Mouse (Mus musculus): ENCODE results near the gene Hsf4.

Hsf4 gene

DNA sequence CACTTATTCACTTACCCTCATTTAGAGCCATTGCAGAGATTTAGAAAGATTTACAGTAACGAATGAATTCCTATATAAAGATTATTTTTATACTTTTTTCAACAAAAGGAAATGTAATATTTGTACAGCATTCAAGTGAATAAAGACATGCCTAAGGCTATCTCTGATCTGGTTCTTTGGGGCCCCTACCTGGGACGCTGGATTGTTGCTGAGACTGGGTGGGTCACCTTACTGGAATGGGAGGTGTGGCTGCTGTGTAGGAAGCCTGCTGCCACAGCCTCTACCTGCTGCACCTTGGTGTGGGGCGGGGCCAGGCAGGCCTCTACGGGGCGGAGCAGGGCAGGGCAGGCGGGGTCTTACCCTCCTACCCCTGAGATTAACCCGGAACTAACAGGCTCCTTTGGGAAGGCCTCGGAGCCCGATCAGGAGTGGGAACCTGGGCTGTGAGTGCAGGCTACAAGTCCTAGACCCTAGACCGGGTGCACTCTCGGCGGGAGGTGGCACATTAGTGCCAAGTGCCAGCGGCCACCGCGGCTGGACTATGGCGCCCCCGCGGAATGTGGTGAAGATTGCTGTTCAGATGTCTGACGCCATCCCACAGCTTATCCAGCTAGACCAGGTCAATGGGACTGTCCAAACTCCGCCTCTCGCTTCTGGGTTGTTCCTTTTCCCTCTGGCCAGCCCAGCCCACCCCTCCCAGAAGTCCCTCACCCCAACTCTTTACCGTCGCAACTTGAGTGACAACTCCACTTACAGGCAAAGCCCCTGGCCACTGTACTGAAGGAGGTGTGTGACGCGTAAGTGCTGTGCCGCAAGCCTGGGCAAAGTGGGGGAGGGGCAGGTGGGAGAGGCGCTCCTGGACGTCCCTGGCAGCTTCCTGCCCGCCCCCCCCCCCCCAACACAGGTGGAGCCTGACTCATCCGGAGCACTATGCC lies 35.9 kb downstream of the Hsf4 start, which contains the start of gene Elmo3:
Gene Elmo3, plus strand, starts transcription at position 391 of the 935 bp plus-strand sequence.
- no peak for DNase-seq (ENCODE audit: low spot score)

DNA sequence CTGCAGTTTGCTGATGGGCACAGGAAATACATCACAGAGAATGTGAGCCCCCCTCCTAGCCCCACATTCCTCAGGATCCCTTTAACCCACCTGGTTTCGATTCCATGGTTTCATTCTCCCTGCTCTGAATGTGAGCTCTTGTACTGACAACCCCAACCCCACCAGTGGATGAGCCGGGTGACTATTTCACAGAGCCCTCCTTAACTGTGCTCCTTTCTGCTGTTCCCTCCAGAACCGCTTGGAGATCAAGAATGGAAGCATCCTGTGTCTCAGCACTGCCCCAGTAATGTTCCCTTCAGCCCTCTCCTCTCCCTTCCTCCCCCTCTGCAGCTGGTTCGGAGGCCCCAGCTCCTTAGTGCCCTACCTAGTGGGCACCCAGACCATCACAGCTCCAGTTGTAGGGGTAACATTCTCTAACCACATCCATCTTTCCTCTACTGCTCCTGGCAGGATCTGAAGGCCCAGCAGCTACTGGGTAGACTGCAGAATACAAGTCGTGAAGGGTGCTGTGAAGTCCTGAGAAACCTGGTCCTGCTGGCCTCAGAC lies 36.6 kb downstream of the Hsf4 start:
- DNase-seq (ENCODE audit: low spot score) = no peak

DNA sequence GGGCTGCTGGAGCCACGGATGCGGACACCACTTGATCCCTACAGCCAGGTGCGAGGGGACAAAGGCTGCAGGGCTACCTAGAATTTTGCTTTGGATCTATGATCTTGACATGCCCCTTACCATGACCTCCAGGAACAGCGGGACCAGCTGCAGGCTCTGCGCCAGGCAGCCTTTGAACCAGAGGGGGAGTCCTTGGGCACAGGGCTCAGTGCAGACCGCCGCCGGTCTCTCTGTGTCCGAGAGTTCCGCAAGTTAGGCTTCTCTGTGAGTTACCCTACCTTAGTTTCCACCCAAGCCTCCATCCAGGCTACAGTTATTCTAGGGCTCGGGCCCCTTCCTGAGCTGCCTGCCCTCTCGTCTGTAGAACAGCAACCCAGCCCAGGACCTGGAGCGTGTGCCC lies 38.1 kb downstream of the Hsf4 start:
- DNase-seq (ENCODE audit: low spot score) = no peak

DNA sequence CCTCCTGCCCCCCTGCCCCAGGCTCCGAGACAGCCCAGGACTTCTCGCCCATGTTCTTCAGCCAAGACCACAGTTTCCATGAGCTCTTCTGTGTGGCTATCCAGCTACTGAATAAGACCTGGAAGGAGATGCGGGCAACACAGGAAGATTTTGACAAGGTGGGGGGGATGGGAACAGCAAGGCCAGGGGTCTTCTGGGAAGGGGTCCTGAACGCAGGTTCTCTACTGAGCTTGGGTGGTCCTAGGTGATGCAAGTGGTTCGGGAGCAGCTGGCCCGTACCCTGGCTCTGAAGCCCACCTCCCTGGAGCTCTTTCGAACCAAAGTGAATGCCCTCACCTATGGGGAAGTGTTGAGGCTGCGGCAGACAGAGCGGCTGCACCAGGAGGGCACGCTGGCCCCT lies 38.8 kb downstream of the Hsf4 start:
- DNase-seq (ENCODE audit: low spot score) = no peak

DNA sequence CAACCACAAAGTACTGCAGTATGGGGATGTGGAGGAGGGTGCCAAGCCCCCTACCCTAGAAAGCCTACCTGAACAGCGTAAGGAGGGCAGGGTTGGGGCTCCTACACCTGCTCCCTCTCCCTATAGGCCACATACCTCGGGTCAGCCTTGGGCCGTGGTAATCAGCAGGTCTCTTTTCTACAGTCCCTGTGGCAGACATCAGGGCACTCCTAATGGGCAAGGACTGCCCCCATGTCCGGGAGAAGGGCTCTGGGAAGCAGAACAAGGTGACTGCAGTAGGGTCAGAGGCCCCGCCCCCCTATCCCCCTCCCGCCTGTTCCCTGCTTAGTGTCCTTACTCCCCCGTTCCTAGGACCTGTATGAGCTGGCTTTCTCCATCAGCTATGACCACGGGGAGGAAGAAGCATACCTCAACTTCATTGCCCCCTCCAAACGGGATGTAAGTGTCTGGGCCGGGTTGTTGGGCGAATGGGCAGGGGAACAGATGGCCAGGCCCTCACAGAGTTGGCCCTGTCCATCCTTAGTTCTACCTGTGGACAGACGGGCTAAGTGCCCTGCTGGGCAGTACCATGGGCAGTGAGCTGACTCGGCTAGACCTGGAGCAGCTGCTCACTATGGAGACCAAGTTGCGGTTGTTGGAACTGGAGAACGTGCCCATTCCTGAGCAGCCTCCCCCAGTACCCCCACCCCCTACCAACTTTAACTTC lies 39.7 kb downstream of the Hsf4 start:
- DNase-seq (ENCODE audit: low spot score) = no peak

DNA sequence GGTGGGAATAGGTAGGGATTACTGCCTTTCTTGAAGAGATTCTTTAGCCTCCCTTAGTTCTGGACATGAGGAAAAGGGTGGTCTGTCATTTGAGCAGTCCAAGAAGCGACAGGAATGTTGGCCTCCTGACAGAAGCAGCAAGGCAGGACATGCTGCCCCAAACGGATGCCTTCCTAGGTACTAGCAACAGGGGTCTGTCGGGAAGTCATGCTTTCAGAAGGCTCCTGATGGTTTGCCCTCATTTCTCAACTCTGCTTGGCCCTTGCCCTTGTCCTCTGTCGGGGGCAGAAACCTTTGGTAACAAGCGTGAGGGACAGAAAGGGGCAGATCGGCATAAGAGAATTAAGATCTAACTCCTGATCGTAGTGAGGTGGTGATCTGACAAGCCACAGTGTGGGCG lies 40.5 kb downstream of the Hsf4 start:
- no peak for DNase-seq (ENCODE audit: low spot score)

DNA sequence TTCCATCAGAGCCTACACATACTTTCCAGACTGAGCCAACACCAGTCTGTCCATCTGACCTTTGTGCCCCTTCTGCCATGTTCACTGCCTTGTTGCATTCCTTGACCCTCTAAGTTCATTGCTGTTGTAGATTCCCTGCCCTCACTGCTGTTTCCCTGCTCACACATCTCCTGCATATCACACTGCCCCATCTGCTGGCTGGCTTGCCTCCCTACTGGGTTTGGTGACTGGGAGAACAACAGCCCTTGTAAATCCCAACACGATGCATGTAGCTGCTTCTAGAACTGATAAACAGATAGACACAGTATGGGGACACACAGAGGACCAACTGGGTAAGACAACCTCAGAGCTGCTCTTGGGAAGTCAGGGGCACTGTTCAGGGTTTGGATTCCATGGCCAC lies 42.1 kb downstream of the Hsf4 start:
- DNase-seq (ENCODE audit: low spot score) = no peak

DNA sequence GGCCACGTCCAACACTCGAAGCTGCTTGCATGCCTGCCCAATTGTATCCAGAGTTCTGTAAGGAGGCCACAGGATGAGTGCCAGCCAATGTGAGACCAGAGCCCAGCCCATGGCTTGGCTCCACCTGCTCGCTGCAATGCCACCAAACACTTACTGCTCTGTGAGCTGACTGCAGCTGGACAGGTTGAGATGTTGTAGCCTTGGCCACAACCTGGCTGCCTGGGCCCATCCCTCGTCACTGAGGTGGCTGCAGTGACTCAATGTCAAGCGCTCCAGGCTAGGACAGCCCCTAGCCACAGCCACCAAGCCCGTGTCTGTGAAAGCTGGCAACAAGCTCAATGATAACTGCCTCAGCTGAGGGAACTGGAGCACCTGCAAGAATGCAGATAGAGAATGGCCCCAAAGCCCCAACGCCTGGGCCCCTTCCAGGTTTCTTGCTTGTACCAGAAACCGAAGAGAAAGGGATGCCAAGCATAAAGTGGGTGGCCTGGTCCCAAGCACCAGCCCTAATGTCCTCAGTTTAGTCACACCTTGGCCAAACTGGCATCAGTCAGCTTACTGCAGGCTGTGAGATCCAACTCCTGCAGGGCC lies 43.4 kb downstream of the Hsf4 start:
- DNase-seq (ENCODE audit: low spot score) = no peak

DNA sequence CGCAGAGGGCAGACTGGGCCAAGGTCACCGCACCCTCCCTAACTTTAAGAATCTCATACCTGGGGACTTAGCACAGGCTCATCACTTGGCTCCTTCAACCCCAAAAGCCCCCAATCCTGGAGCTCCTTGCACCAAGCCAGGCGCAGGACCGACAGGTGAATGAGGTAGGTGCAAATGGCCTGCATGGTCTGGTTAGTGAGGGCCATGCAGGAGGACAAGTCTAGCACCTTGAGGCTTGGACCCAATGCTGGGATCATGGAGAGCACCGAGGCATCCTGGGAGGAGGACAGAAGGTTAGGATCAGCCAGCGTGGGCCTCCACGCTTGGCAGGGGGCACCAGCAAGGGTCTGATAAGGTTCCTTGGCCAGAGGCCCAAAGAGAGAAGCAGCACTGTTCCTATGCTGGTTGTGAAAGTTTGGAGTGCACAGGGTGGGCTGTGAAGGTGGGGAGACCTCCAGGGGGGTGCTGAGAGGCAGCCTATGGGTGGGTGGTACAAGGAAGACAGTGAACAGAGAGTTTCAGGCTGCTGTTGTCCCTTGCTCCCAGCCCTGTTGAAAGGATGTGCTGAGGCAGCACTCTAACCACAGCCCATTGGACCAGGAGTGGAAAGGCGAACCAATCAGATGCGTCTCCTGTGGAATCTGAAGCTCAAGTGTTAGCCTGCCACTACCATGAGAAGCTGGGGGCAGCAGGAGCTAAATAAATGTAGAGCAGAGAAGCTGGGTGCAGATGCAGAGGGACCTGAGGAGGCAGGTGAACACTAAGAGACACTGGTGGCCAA lies 44.2 kb downstream of the Hsf4 start:
- no peak for DNase-seq (ENCODE audit: low spot score)

DNA sequence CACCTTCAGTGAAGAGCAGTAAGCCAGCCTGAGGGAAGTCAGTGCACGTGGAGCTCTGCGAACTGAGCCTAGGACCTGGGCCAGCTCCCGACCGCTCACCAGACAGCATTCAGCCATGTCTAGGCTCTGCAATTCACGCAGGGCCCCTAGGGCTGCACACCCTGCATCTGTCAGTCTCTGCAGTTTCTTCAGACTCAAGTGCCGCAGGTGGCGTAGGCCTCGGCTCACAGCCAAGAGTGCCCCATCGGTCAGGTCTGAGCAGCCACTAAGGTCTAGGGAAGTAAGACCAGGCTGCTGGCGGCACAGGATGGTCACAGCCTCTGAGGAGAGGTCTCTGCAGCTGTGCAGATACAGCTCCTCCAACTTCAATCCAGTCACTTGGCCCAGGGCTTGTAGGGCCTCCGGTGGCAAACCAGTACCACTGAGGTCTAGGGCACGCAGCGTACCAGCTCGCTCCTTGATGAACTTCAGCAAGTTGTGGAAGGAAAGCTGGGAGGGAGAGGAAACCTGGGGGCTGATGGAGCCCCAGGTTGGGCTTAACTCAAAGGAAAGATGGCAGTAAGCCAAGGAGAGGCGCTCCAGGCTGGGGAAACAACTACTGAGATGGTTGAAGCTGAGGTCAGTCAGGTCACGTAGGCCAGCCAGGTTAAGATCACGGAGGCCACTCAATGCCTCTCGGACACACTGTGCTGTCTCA lies 45.6 kb downstream of the Hsf4 start:
- no peak for DNase-seq (ENCODE audit: low spot score)

DNA sequence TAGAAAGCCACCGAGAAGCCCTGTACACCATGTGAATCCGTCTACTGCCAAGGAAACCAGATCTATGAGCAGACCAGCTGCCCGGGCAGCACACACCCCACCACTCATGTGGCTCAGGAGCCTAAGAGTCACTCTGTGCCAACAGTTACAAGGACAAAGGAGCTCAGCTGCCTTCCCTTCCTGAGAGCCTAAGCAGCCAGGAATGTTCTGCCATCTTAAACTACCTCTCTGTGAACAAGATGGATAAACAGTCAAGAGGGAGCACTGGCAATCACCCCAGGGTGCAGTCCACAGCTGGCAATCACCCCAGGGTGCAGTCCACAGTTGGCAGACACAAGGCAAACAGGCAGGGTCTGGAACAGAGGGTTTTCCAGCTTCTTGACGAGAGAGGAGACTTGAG lies 48.3 kb downstream of the Hsf4 start:
- no peak for DNase-seq (ENCODE audit: low spot score)

DNA sequence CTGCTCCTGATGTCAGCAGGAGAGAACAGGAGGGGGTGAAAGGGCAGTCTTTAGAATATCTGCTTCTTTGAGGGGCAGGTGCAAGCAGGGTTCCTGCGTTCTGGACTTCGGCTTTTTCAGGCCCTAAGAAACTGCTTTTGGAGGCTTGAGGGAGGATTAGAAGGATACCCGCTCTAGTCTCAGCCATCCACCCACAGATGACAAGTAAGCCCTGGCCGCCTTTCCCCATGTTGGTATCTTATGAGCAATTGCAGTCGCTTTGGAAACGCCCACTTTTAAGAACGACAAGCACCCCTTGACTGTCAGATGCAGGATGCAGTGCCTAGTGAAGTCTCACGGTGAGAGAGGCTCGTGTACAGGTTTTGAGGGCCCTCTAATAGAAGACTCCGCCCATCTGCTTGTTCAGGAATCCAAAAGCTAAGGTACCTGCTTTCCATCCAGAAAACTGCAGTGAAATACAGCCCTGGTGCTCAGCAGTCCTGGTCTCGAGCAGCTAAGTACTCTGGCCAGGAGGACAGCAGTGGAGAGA lies 49.1 kb downstream of the Hsf4 start:
- DNase-seq (ENCODE audit: low spot score) = no peak

DNA sequence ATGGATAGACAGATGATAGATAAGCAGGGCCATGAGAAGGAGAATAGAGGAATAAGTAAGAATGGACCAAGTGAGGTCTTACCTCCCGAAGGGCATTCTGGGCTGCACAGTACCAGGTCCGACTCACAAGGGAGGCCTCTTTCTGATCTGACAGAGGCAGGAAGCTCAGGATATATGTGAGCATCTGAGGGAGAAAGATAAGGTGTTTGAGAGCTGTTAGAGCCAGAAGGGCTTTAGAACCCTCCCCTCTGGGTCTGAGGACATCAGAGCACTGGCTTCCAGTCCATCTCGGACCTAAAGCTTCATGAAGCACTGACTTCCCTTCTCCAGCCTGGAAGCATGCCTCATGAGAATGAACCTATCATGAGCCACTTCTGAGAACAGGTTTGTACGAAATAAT lies 53.6 kb downstream of the Hsf4 start:
- DNase-seq (ENCODE audit: low spot score) = no peak

Measured in layer of hippocampus, adult 11-12 months (tissue).